Mouse (Mus musculus) embryo, embryonic 11 days (tissue): Measurements from ENCODE around the gene Hmx2.

Experiments used
- DNase-seq: peaks from one replicate; pipeline ENCODE4 v3.0.0-alpha.2; 2015

The Hmx2 gene

DNA sequence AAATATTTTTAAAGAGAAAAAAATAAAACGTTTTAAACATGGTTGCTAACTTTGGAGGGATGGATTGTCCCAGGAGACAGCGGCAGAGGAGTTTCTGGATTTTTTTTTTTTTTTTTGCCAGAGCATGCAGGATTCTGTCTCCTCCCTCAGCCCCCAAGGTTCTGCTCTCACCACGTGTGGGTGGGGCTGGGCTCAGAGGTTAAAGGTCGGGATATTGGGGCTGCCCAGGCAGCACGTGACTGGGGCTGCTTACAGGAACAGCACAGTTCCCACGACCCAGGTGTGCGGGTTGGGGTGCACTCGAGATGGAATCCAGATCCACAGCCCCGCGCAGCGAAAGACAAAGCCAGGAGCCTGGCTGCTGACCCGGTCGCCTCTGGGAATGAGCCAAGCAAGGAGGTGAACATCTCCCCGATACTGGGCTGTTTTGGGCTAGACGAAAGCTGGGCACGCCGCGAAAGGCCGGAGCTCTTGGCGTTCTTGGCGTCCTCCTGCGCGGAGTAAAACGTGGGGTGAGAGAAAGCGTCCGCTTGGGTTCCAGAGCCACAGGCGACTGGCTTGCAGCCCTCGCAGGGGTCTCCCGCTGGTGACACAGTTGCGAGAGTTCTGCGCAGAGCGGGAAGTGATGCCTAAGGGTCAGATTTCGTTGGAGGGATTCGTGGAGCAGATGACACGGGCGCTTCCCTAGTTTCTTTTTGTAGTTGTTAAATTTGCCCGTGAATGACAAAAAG, 8.1 kb downstream of the Hmx2 start:
- peak; percentile 57 for DNase-seq

DNA sequence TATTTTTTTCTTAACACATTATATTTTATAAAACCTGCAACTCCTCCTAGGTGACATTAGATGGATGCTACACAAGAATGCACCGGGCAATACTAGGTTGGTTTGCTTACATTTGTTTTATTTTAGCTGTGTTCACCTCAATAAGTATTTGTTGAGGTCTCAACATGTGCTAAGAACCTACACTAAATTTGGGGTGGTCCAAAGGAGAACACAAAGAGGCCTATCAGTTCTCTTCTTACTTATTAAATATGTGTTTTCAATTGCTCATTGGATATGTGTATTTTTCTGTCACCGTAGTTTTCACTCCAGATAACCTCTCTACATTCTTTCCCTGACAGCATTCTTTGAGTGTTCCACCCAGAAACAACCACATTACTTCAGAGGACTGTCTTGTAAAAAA, 9.2 kb downstream of the Hmx2 start:
- no peak for DNase-seq

DNA sequence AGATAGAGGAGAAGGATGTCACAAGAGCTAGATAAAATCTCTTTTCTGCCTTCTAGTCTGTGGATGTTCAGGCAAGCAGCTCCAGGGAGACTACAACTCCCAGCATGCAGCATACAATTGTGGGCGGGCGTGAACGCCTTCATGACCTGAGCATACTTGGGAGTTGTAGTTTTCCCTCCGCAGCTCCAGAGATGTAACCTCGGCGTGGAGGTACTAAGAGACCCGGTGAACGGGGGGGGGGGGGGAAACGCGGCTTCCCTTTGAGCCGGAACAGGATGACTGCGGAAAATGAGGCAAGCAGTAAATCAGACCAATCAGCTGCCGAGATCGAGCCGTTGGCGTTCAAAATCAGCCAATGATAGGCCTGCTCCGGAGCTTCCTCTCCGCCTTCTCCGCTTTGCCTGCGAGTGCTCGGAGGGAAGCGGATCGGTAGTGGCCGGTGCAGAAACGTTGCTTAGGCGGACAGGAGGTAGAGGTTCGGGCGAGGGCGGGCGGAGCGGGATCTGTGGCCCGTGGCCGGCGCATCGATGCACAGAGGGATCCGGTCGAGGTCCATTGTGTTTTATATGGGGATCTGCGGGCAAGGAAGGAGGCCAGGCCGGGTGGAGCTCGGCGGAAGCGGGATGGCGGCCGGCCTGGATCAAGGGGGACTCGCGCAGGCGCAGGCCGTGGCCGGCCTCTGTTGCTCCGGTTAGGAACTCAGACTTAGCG, 11.6 kb downstream of the Hmx2 start, which contains the start of gene Bub3:
Bub3 (plus strand) TSS at position 237 of the 711 bp plus-strand sequence.
- peak; percentile 96 for DNase-seq

DNA sequence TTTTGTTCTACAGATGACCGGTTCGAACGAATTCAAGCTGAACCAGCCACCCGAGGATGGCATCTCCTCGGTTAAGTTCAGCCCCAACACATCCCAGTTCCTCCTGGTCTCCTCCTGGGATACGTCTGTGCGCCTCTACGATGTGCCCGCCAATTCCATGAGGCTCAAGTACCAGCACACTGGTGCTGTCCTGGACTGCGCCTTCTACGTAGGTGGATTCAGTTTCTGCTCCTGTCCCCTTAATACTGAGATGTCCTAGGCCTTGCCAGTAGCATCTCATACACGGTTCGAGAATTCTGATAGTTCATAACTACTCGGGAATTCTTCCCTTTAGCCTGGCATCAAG, 12.1 kb downstream of the Hmx2 start:
- no peak for DNase-seq

DNA sequence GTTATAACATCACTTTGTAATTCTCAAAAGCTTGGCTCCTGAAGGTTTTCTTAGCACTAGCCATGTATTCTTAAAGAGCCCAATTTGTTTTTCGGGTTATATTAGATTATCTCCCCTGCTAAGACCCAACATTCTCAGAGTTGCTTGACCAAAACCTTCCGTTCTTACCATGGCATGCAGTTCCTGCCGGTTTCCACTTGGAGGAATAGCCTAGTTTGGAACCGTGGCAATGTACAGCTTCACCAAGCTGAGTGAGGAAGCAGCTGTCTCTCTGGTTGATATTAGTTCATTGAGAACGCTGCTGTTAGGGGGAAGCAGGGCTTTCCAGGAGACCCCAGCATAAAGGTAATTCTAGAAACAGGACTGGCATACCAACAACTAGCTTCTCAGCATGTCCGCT, 26.7 kb downstream of the Hmx2 start:
- DNase-seq: no peak

DNA sequence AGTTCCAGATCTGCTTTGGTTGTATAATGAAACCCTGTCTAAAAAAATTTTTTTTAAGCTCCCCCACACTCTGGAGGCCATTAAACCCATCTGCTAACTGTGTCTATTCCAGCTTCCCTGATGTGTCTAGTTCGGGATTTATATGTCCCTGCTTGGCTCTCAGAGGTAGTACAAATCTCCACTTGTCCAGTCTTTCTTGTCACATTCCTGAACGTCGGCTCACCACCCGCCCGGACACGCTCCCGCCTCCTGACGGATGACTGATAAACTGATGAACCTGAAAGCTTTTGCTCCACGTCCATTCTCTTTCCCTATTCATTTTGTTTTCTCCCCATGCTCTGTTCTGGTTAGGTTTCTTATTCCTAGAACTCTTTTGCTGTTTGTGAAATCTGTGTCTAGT, 33.6 kb downstream of the Hmx2 start:
- no peak for DNase-seq

DNA sequence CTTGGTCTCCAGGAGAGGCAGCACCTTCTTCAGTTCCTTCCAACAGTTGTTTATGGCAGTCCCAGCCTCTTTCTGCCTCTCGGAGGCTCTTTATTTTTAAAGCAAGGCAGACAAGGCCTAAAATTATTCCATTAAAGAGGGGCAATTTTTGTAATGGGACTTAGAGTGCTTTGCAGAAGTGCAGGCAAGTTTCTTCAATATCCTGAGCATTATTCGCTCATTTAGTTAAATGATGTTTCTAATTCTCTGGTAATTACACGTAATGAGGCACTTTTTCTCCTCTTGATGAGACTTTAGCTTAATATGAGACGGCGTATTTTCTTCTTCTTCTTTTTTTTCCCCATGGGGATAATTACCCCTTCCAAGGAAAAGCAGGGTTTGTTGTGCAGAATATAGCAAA, 37.0 kb downstream of the Hmx2 start:
- DNase-seq: no peak

DNA sequence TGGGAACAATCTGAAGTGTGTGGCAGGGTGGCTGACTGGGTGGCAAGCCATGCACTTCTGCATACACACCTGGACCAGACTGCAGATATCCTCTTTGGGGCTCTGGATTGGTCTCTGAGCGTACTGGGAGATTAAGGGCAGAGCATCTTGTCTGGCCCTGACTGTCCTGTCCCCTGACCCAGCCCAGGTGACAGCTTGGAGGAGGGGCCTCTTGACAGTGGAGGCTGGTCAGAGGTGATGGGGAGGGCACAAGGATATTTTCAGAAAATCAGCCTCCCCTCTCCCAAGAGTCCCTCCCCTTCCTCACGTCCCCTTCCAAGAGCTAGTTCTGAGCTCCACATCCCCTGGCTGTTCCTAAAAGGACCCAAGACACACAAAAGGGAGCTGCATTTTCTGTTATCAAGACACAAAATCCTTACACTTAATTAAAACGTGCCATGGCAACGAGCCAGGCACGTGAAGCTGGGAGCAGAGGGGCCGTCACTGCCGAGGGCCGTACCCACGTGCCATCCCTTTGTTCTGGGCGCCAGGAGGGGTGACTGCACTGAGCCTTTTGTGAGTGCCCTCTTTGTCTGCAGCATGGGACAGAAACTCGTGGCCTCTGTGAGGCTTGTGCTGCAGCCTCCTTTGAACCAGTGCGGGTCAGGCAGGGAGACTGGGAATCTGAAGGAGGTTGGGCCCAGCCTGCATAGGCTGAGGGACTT, 49.4 kb downstream of the Hmx2 start:
- peak; percentile 77 for DNase-seq

DNA sequence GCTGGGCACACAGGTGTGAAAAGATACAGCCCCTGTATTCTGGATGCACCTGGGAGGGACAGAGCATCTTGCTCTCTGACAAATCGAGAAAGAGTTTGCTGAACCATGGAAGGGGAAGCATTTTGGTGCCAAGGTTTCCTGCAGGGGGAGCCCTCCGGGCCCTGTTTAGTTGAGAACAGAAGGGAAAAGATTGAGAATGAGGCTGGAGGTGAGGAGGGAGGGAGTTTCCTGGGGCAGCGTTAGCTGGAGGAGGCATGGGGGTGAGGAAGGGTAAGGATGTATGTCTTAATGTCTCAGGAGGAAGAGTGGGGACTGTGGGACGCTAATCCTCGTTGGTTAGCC, 49.9 kb downstream of the Hmx2 start:
- peak; percentile 82 for DNase-seq

DNA sequence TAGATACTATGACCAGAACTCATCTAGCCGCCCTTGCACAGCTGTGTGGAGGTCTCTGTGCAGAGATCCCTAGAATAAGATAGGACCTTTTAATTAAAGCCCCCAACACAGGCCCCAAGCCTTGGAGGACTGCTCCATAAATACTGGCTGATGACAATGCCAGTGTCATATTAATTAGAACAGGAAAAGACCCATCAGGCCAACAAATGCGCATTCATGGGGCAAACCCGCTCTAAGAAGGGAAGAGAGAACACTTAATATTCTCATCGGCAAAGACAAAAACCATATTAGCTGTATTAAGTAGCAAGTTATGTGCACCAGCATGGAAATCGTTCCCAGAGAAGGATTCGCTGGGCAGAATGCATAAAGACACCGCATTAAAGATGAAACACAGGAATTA, 53.5 kb downstream of the Hmx2 start:
- no peak for DNase-seq

DNA sequence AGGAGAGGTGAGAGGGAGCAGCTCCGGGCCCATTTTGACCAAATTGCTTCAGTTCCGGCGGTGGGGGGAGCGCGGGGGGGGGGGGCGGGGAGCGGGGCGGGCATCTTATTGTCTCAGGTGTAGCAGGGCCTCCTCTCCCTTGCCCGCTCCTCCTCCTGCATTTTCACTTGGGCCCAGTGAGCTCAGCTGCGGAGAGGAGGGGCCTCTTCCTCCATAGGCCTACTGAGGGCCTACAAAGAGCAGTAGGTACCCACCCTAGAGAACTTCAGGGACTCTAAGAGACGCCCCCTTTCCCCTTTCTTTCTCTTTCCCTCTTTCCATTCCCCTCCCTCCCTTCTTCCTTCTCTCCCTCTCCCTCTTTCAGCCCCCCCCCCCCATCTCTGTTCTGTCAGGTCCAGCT, 54.6 kb downstream of the Hmx2 start:
- no peak for DNase-seq

DNA sequence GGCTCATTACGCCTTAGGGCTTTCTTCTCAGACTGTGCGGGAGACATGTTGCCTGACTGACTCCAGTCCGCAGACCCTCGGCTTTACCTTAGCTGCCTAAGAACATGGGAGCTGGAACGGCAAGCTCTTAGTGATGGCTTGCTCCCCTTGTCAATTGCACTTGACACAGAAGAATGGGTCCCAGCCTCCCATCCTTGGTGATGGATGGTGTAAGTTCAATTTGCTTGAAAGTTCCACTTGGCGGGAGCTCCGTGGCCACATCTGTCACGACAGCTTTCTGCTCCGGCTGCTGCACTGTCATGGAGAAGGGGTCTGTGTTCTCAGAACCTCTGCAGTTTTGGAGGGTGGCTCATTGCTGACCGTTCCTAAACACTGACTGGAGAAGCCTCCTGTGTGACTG, 56.4 kb downstream of the Hmx2 start:
- DNase-seq: no peak

DNA sequence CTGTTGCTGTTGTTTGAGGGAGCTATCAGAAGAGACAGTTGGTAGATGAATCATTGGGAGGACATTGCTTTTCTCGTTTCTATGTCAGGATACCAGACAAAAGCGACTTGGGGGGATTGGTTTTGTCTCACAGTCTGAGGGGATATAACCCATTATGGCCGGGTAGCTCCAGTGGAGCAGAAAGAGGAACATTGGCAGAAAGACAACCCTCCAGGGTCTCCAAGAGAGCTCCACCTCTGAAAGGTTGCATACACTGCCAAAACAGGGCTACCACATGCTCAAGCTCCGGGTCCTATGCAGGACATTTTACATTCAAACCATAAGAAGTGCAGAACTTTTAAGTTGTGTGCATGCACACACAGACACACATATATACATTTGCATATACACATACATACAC, 56.9 kb downstream of the Hmx2 start:
- no peak for DNase-seq
